In the genomic region with DNA sequence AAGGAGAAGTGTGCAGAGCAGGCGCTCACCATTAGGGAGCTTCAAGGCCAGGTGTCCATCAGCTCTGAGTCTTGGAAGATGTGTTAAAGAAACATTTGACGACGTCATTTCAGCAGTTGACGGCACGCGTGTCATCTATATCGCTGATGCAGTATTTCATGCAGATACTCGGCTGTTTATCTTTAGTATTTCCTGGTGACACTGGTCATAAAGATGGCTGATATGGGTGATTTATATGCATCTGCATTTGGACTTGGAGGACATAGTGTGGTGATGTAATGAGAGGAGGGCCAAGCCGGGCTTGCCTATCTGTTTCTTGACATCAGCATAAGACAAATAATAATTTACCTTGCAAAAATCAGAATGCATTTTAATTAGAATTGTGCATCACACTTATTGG, we compare ENCODE assay signal across 19 mouse cellular contexts. TPM values are rescaled to one million over a fixed set of nuclear protein-coding genes. Genes with fewer than 3 reads are reported as not detected.
DNase-seq lines count a peak whose midpoint lies in the region; ATAC-seq lines count a peak whose summit lies in the region.
"Had no signal": no experiment of that assay in that cellular context is flagged by ENCODE, and none has a peak within 500 bp of the region (broad histone marks: within the 10 kb centered on the region; RNA-seq: fewer than 3 reads in every experiment).

No protein-coding gene starts in this region.

- no peak overlapping the region for H3K9ac ChIP-seq in neural tube, embryonic 14.5 days (replicated peaks; ENCODE audit: low read depth, low read length)
- no peak overlapping the region for H3K9ac ChIP-seq in neural tube, embryonic 15.5 days (replicated peaks)
- no peak overlapping the region for H3K9ac ChIP-seq in intestine, embryonic 16.5 days (ENCODE audit: low read depth, low read length)
- no peak overlapping the region for H3K9ac ChIP-seq in heart, embryonic 12.5 days
- no peak overlapping the region for H3K9ac ChIP-seq in forebrain, embryonic 11.5 days (ENCODE audit: low read length)
- H3K9ac ChIP-seq: embryonic facial prominence, embryonic 13.5 days; embryonic facial prominence, embryonic 15.5 days; forebrain, embryonic 13.5 days; forebrain, embryonic 15.5 days; forebrain, postnatal 0 days had no signal

- no peaks in the 10 kb centered on the region for H3K9me3 ChIP-seq in neural tube, embryonic 14.5 days (ENCODE audit: control insufficient read depth, low read length)
- H3K9me3 ChIP-seq in neural tube, embryonic 15.5 days (replicated peaks) = no peaks in the 10 kb centered on the region
- no peaks in the 10 kb centered on the region for H3K9me3 ChIP-seq in intestine, embryonic 16.5 days (ENCODE audit: control insufficient read depth, low read length)
- no peaks in the 10 kb centered on the region for H3K9me3 ChIP-seq in heart, embryonic 12.5 days (replicated peaks)
- H3K9me3 ChIP-seq in forebrain, embryonic 11.5 days (ENCODE audit: control insufficient read depth, low read length) = no peaks in the 10 kb centered on the region
- H3K9me3 ChIP-seq: embryonic facial prominence, embryonic 13.5 days; embryonic facial prominence, embryonic 15.5 days; forebrain, embryonic 10.5 days; forebrain, embryonic 13.5 days; forebrain, embryonic 15.5 days had no signal

- no peaks in the 10 kb centered on the region for H3K27me3 ChIP-seq in neural tube, embryonic 14.5 days (ENCODE audit: control insufficient read depth, insufficient read depth, low read length)
- no peaks in the 10 kb centered on the region for H3K27me3 ChIP-seq in neural tube, embryonic 15.5 days (replicated peaks)
- no peaks in the 10 kb centered on the region for H3K27me3 ChIP-seq in intestine, embryonic 16.5 days (replicated peaks; ENCODE audit: control insufficient read depth, insufficient read depth, low read length)
- no peaks in the 10 kb centered on the region for H3K27me3 ChIP-seq in heart, embryonic 12.5 days (replicated peaks)
- H3K27me3 ChIP-seq in forebrain, embryonic 11.5 days (ENCODE audit: control insufficient read depth, insufficient read depth, low read length) = no peaks in the 10 kb centered on the region
- H3K27me3 ChIP-seq: embryonic facial prominence, embryonic 13.5 days; embryonic facial prominence, embryonic 15.5 days; forebrain, embryonic 13.5 days; forebrain, embryonic 15.5 days had no signal

- no peaks in the 10 kb centered on the region for H3K36me3 ChIP-seq in neural tube, embryonic 14.5 days (ENCODE audit: control insufficient read depth, insufficient read depth, low read length)
- peaks cover 11% of the 10 kb centered on the region; the same call in 1 of the 2 replicates for H3K36me3 ChIP-seq in neural tube, embryonic 15.5 days
- no peaks in the 10 kb centered on the region for H3K36me3 ChIP-seq in intestine, embryonic 16.5 days (ENCODE audit: control insufficient read depth, insufficient read depth, low read length)
- peaks cover 18% of the 10 kb centered on the region for H3K36me3 ChIP-seq in heart, embryonic 12.5 days
- no peaks in the 10 kb centered on the region for H3K36me3 ChIP-seq in forebrain, embryonic 11.5 days (ENCODE audit: control insufficient read depth, insufficient read depth, low read length)

- WGBS in neural tube, embryonic 14.5 days = 87% methylated on average over 9 of the region's 9 CpGs
- WGBS in neural tube, embryonic 15.5 days = 87% methylated on average over 9 of the region's 9 CpGs
- WGBS in intestine, embryonic 16.5 days = 80% methylated on average over 9 of the region's 9 CpGs
- 90% methylated on average over 9 of the region's 9 CpGs for WGBS in heart, embryonic 12.5 days
- WGBS in forebrain, embryonic 11.5 days = 96% methylated on average over 9 of the region's 9 CpGs

- H3K4me1 ChIP-seq in neural tube, embryonic 14.5 days (ENCODE audit: control insufficient read depth, insufficient read depth, low read length) = no peaks in the 10 kb centered on the region
- no peaks in the 10 kb centered on the region for H3K4me1 ChIP-seq in neural tube, embryonic 15.5 days
- no peaks in the 10 kb centered on the region for H3K4me1 ChIP-seq in intestine, embryonic 16.5 days (ENCODE audit: control insufficient read depth, insufficient read depth, low read length)
- H3K4me1 ChIP-seq in heart, embryonic 12.5 days (replicated peaks) = no peaks in the 10 kb centered on the region
- H3K4me1 ChIP-seq in forebrain, embryonic 11.5 days (replicated peaks; ENCODE audit: control insufficient read depth, insufficient read depth, low read length) = no peaks in the 10 kb centered on the region
- H3K4me1 ChIP-seq: embryonic facial prominence, embryonic 13.5 days; embryonic facial prominence, embryonic 15.5 days; forebrain, embryonic 10.5 days had no signal

- no peak overlapping the region for H3K4me3 ChIP-seq in neural tube, embryonic 14.5 days (ENCODE audit: low read depth, low read length)
- no peak overlapping the region for H3K4me3 ChIP-seq in neural tube, embryonic 15.5 days (replicated peaks)
- no peak overlapping the region for H3K4me3 ChIP-seq in intestine, embryonic 16.5 days (ENCODE audit: low read length)
- no peak overlapping the region for H3K4me3 ChIP-seq in heart, embryonic 12.5 days
- no peak overlapping the region for H3K4me3 ChIP-seq in forebrain, embryonic 11.5 days (ENCODE audit: low read depth, low read length)
- H3K4me3 ChIP-seq: embryonic facial prominence, embryonic 13.5 days; embryonic facial prominence, embryonic 15.5 days; erythroblast, embryonic 14.5 days; forebrain, embryonic 10.5 days; forebrain, embryonic 13.5 days; forebrain, embryonic 15.5 days had no signal

- ATAC-seq in neural tube, embryonic 14.5 days (ENCODE audit: low read depth) = 0 out of 2 replicates have a peak, but pooled peaks have one; percentile 38
- ATAC-seq in neural tube, embryonic 15.5 days (ENCODE audit: low FRiP score) = no peak
- ATAC-seq in intestine, embryonic 16.5 days = peak; percentile 56
- ATAC-seq in heart, embryonic 12.5 days (ENCODE audit: insufficient number of reproducible peaks, low FRiP score) = no peak
- no peak for ATAC-seq in forebrain, embryonic 11.5 days (replicated peaks; ENCODE audit: low FRiP score)
- ATAC-seq: forebrain, embryonic 13.5 days; forebrain, embryonic 15.5 days; forebrain, postnatal 0 days had no signal

- H3K4me2 ChIP-seq in neural tube, embryonic 14.5 days (ENCODE audit: low read depth, low read length) = no peak overlapping the region
- no peak overlapping the region for H3K4me2 ChIP-seq in neural tube, embryonic 15.5 days
- no peak overlapping the region for H3K4me2 ChIP-seq in intestine, embryonic 16.5 days (ENCODE audit: low read depth, low read length)
- H3K4me2 ChIP-seq in heart, embryonic 12.5 days = no peak overlapping the region
- H3K4me2 ChIP-seq in forebrain, embryonic 11.5 days (ENCODE audit: low read depth, low read length, severe bottlenecking) = no peak overlapping the region
- H3K4me2 ChIP-seq: embryonic facial prominence, embryonic 13.5 days; embryonic facial prominence, embryonic 15.5 days; forebrain, embryonic 13.5 days; forebrain, embryonic 15.5 days had no signal

- no peak overlapping the region for H3K27ac ChIP-seq in neural tube, embryonic 14.5 days (ENCODE audit: low read depth, low read length)
- H3K27ac ChIP-seq in neural tube, embryonic 15.5 days (replicated peaks) = no peak overlapping the region
- no peak overlapping the region for H3K27ac ChIP-seq in intestine, embryonic 16.5 days (ENCODE audit: low read length)
- no peak overlapping the region for H3K27ac ChIP-seq in heart, embryonic 12.5 days (ENCODE audit: poor library complexity, severe bottlenecking)
- no peak overlapping the region for H3K27ac ChIP-seq in forebrain, embryonic 11.5 days (ENCODE audit: low read depth, low read length)
- H3K27ac ChIP-seq: embryonic facial prominence, embryonic 13.5 days; embryonic facial prominence, embryonic 15.5 days; forebrain, embryonic 10.5 days; forebrain, embryonic 13.5 days; forebrain, embryonic 15.5 days had no signal

- no peak for DNase-seq in forebrain, embryonic 11.5 days (ENCODE audit: low spot score)
- DNase-seq: adrenal gland, adult 2 months; adrenal gland, postnatal 25 days; cerebellum, adult 11 months; cerebellum, adult 18-20 months; cerebellum, adult 8-10 months; cerebellum, adult 9-11 months; cerebellum, postnatal 36 days; forebrain, postnatal 0 days had no signal

RNA-seq across cellular contexts. Expression of gene Odf2l, which starts 28.5 kb away (rescaled TPM):
- 13.6 and 14.5 TPM in 2 replicates for polyA plus RNA-seq in neural tube, embryonic 14.5 days (2014; fragmentation: Nextera tagmentation; extraction: Ambion mirVana)
- 10.2 and 11.3 TPM in 2 replicates for polyA plus RNA-seq in neural tube, embryonic 15.5 days (2015; fragmentation: Nextera tagmentation; extraction: Ambion mirVana)
- polyA plus RNA-seq in intestine, embryonic 16.5 days (2015; fragmentation: Nextera tagmentation; extraction: Ambion mirVana) = 13.1 and 14.7 TPM in 2 replicates
- polyA plus RNA-seq in heart, embryonic 12.5 days (2016; fragmentation: Nextera tagmentation; extraction: Ambion mirVana) = 13.0 and 15.6 TPM in 2 replicates
- 25.4 and 31.1 TPM in 2 replicates for polyA plus RNA-seq in forebrain, embryonic 11.5 days (2014; fragmentation: Nextera tagmentation; extraction: Ambion mirVana)

RNA-seq across cellular contexts. Expression of gene Clca2, which starts 47.6 kb away (rescaled TPM):
- polyA plus RNA-seq in neural tube, embryonic 14.5 days (2014; fragmentation: Nextera tagmentation; extraction: Ambion mirVana) = not detected in 2 replicates
- polyA plus RNA-seq in neural tube, embryonic 15.5 days (2015; fragmentation: Nextera tagmentation; extraction: Ambion mirVana) = 0.55 TPM in 1 of 2 replicates, not detected in the other
- 0.12 and 0.17 TPM in 2 replicates for polyA plus RNA-seq in intestine, embryonic 16.5 days (2015; fragmentation: Nextera tagmentation; extraction: Ambion mirVana)
- polyA plus RNA-seq in heart, embryonic 12.5 days (2016; fragmentation: Nextera tagmentation; extraction: Ambion mirVana) = 0.05 and 0.06 TPM in 2 replicates
- polyA plus RNA-seq in forebrain, embryonic 11.5 days (2014; fragmentation: Nextera tagmentation; extraction: Ambion mirVana) = 0.13 and 0.21 TPM in 2 replicates
- polyA plus RNA-seq: erythroblast, embryonic 14.5 days; forebrain, embryonic 13.5 days; forebrain, postnatal 0 days had no signal

Comparison
In these comparisons a context has a peak if more than half of its experiments do, and no peak if none do; other contexts are left out.
1. ATAC-seq: peak in neural tube, embryonic 14.5 days (single experiment) and intestine, embryonic 16.5 days (single experiment); none in neural tube, embryonic 15.5 days (single experiment), heart, embryonic 12.5 days (single experiment) and forebrain, embryonic 11.5 days (single experiment).